Mouse (Mus musculus): ENCODE data around the gene Serpinb9. TPM values are rescaled to one million over a fixed set of nuclear protein-coding genes. Genes with fewer than 3 reads are reported as not detected.
"Not testable (repeated sequence)": the region's sequence is repeated elsewhere in the genome, so short reads cannot be mapped to it uniquely, and the experiment has no call there.

Serpinb9 gene
- total and polyA plus RNA-seq, 3 experiments = 3.0 to 19.4 (median 19.0) TPM

DNA sequence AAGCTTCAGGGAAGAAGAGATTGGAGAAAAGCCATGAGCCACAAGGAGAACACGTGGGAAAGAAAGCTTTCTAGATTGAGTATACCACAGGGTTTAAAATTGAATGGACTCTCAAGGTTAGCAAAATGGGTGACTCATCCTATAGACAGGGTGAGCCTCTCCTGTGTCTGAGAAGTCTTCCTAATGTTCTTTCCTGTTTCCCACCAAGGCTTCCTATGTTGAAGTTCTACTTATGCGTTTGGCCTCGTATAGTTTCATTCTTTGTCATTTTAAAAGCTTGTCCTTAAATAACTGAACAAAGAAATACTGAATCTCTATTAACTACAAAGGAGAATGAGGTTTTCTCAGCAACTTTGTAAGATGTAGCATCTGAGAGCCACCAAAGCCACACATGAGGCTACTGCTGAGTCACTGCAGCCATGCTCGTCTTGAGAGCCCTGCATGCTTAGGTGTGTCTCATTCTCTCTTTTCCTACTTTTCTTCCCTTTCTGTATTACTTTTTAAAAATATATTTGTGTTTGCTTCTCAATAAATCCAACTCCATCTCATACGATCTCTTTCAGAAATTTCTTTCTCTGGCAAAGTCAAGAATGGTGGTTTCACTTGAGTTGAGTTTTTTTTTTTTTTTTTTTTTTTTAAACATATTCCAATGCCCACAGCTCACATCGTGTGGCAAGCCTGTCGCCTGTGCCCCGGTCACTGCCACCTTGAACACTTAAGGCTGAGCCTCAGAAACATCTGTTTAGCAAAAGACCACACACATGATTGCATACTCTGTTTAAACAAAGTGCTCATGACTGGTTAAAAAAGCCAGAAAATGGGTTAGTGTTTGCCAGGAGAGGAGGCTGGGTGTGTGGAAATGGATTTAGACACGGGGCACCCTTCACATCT lies 718 bp downstream of the Serpinb9 start:
- no peak for DNase-seq

- DNase-seq = peak; percentile 94
Observed at GRCm38 (mm10) chr13:33004414-33005105, 1.5 kb downstream of the Serpinb9 start.

DNA sequence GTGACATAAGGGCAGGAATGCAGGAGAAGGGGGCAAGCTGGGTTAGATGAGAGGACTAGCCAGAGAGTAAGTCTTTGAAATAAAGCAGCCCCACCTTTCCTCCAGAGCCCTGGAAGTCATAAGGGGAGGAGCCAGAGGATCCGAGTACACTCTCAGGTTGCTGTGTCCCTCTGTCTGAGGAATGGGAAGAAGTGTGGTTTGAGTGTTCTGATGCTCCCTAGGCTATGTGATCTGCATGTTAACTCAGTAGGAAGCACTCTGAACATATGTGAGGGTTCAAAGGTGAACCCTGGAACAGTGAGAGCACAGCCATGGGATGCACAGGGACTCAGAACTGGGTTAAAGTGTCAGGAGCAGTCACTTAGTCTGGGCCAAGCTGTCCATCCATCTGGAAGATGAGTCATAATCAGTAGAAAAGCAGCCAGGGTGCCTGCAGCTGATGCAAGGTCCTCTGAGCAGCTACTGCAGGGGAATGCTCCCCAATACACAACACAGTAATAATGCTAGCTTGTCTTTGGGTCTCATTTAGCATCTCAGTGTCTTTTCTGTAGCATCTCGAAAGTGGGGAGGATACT lies 2.5 kb downstream of the Serpinb9 start:
- DNase-seq = peak; percentile 49

DNA sequence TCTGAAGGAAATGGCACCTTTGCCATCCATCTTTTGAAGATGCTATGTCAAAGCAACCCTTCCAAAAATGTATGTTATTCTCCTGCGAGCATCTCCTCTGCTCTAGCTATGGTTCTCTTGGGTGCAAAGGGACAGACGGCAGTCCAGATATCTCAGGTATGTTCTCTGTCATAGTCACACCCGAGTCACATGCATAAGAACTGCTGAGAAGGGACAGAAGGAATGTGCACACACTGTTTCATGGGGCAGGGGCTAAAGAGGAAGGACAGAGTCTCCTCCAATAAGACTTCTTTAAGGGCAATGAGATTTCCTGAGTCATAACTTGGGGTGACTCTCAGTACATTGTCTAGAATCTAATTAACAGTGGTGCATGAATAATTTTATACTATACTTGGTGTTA lies 3.5 kb downstream of the Serpinb9 start:
- DNase-seq = no peak

DNA sequence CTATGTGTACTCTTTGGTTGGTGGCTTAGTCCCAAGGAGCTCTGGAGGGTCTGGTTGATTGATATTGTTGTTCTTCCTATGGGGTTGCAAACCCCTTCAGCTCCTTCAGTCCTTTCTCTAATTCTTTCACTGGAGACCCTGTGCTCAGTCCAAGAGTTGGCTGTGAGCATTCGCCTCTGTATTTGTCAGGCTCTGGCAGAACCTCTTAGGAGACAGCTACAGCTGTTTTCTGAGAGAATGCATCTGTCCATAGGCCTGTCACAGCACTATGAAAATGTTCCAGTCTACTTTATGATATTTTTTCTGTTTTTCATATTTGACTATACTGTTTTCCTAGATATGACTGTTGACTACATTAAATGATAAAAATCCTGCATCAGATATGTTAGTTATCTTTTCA lies 9.3 kb downstream of the Serpinb9 start:
- no peak for DNase-seq

DNA sequence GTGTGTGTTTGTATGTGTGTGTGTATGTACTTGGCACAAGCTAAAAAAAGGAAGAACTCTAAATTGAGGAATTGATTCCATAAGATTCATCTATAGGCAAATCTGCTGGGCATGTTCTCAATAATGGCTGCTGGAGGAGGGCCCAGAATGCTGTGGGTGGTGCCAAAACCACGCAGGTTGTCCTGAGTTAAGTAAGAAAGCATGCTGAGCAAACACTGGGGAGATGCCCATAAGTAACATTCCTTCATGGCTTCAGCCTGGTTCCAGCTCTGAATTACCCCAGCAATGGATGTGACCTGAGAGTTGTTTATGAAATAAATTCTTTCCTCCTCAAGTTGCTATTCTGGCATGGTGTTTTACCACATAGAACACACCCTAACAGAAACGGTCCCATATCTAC lies 10.2 kb downstream of the Serpinb9 start:
- no peak for DNase-seq

- DNase-seq = no peak
Observed at GRCm38 (mm10) chr13:33022371-33022770, 19.3 kb downstream of the Serpinb9 start.

GRCm38 (mm10) chr13:33026427-33027057 lies 23.5 kb downstream of the Serpinb9 start:
- no peak for DNase-seq

DNA sequence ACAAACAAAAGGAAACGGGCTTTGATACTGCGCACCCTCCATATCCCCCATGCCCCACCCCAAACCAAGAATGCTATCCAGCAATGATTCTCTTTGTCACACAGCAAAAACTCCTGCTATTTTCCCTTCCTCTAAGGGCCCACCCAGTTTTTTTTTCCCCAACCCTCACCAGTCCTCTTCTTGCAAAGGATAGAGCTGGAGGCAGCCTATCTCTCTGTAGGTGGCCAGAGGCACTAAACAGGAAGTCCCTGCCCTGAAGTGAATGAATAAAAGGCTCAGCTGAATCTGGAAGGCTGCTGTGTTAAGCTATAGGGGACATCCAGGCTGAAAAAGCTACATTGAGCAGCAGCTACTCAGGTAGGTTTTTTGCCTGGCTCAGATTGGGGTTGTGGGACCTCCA lies 24.2 kb downstream of the Serpinb9 start, which contains the start of gene Serpinb9b:
Gene Serpinb9b (plus strand): TSS at position 173 of the 400 bp plus-strand sequence.
- DNase-seq = no peak

DNA sequence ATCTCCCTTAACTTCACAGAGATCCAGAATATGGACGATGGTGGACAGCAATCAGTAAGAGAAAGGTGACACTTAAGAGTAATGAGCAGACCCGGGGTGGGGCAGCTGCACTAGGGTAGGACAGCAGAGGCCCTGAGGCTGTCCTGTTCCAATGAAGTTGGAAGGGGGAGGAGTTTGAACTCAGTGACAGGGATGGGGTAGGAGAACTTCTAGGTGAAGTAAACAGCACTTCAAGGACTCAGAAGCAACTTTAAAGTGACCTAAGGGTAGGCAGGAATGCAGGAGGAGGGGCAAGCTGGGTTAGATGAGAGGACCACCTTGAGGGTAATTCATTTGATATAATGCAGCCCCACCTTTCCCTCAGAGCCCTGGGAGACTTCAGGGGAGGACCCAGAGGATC lies 25.1 kb downstream of the Serpinb9 start:
- peak; percentile 13 for DNase-seq

- DNase-seq = peak; percentile 82
Observed at GRCm38 (mm10) chr13:33028550-33028949, 25.5 kb downstream of the Serpinb9 start.

DNA sequence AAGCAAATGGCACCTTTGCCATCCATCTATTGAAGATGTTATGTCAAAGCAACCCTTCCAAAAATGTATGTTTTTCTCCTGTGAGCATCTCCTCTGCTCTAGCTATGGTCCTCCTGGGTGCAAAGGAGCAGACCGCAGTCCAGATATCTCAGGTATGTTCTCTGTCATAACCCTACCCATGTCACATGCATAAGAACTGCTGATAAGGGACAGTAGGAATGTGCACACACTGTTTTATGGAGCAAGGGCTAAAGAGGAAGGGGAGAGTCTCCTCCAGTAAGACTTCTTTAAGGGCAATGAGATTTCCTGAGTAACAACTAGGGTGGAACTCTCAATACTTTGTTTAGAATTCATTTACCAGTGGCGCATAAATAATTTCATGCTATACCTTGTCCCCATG lies 26.4 kb downstream of the Serpinb9 start:
- DNase-seq = not testable (repeated sequence)

- DNase-seq = peak; percentile 71
Observed at GRCm38 (mm10) chr13:33030281-33030680, 27.2 kb downstream of the Serpinb9 start.

DNA sequence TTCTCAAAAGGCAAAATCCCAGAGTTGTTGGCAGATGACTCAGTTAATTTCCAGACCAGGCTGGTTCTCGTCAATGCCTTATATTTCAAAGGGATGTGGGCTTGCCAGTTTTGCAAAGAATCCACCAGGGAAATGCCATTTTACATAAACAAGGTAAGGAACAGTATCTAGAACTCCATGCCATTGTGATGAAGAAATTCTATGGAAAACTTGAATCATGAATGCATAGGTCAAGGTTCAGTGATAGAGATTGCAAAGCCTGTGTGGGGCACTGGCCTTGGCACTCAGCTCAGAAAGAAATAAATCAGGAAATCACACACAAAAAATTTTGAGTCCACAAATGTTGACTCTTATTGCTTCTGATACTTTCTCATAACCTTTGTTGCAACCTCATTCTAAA lies 32.5 kb downstream of the Serpinb9 start:
- DNase-seq = peak; percentile 61

DNA sequence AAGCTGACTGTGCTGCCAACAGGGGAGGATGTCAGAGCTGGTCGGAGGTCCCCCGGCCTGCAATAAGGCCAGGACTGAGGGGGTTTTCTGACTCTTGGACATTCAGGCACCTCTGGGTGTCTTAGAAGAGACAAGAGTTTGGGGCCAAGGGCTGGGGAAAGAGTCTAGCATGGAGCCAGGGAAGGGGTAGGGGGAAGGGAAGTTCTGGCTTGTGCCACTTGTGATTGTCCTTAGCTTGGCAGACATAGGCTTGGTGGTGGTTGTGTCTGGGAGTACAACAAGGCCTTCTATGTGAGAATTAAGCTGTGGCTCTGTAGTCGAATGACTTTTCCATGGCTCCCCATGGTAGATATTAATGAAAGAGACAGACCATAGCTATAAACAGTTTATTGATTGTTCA lies 40.5 kb downstream of the Serpinb9 start:
- DNase-seq = no peak

GRCm38 (mm10) chr13:33047234-33047633 lies 44.2 kb downstream of the Serpinb9 start:
- no peak for DNase-seq

GRCm38 (mm10) chr13:33048187-33048586 lies 45.1 kb downstream of the Serpinb9 start:
- no peak for DNase-seq

DNA sequence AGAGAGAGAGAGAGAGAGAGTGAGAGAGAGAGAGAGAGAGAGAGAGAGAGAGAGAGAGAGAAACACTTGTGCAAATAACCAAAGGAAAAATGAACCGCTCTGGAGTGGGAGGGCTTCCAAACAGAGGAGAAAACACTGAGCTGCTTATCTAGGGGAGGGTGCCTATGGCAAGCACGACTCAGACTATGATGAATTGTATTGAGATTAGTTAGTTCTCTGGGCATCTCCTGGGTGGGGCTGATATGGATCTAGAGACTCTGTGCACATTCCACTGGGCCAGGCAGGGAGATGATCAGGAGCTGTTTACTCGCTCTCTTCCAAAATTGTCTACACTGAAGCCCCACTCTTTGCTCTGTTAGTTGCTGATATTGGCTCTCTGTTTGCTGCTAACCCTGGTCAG lies 48.6 kb downstream of the Serpinb9 start:
- no peak for DNase-seq

GRCm38 (mm10) chr13:33063048-33063447 lies 60.0 kb downstream of the Serpinb9 start:
- DNase-seq = no peak
